8 mouse cellular contexts compared by ENCODE assay signal in genomic region chr1:23762782-23763630, GRCm38 (mm10). TPM values are rescaled to one million over a fixed set of nuclear protein-coding genes. Genes with fewer than 3 reads are reported as not detected.
DNase-seq lines count a peak whose midpoint lies in the region; ATAC-seq lines count a peak whose summit lies in the region.

No protein-coding gene starts in this region.

- peak; percentile 95 for ATAC-seq in intestine, embryonic 15.5 days

- peaks cover 44% of the 10 kb centered on the region for H3K27me3 ChIP-seq in intestine, embryonic 15.5 days (replicated peaks)

- peak overlapping the region; percentile 30; the same call in 1 of the 2 replicates for H3K9ac ChIP-seq in intestine, embryonic 15.5 days

- peak overlapping the region; percentile 99 for H3K4me2 ChIP-seq in intestine, embryonic 15.5 days (replicated peaks)

- peaks cover 13% of the 10 kb centered on the region for H3K4me1 ChIP-seq in intestine, embryonic 15.5 days (replicated peaks)

- 1% methylated on average over 65 of the region's 65 CpGs for whole genome bisulfite sequencing in intestine, embryonic 15.5 days

- no peaks in the 10 kb centered on the region for H3K36me3 ChIP-seq in intestine, embryonic 15.5 days

- H3K27ac ChIP-seq in intestine, embryonic 15.5 days, result no peak overlapping the region

- H3K9me3 ChIP-seq in intestine, embryonic 15.5 days, result no peaks in the 10 kb centered on the region

- peak overlapping the region; percentile 56 for H3K4me3 ChIP-seq in intestine, embryonic 15.5 days (replicated peaks)

- DNase-seq in adrenal gland, adult 8-10 months, result peak; percentile 60
- peak; percentile 91 for DNase-seq in embryo, embryonic 11.5 days (ENCODE audit: low read depth, low spot score)
- DNase-seq in gastrocnemius, postnatal 36 days, result peak; percentile 71 to 78
- peak; percentile 96 to 97 for DNase-seq in left cerebral cortex, postnatal 14 days (ENCODE audit: low spot score in 2 of 2)
- peak; percentile 96 for DNase-seq in mesoderm, embryonic 11.5 days (ENCODE audit: low read depth, low spot score)
- DNase-seq in right cerebral cortex, postnatal 4 days, result peak; percentile 99
- peak; percentile 79 for DNase-seq in yolk sac, embryonic 10.5 days (ENCODE audit: low spot score)

- intact Hi-C loops in gastrocnemius, postnatal 36 days (cut with DNase I), result no loop called here
- intact Hi-C loops in left cerebral cortex, postnatal 14 days (cut with DNase I), result loop anchor here (2.0 to 5.0 kb wide), 3 partner anchors 30 to 484 kb away; no protein-coding TSS in a partner anchor

RNA-seq across cellular contexts. Expression of gene B3gat2, which starts 1.5 kb away (rescaled TPM):
- total RNA-seq in adrenal gland, adult 8-10 months (2022), result not detected
- total RNA-seq in gastrocnemius, postnatal 36 days (2021), result not detected
- polyA plus RNA-seq in intestine, embryonic 15.5 days (2015; fragmentation: Nextera tagmentation; extraction: Ambion mirVana), result 0.23 and 0.42 TPM in 2 replicates
- total RNA-seq in left cerebral cortex, postnatal 14 days (2021), result 10 to 100 TPM; 11.5 to 12.0 TPM

Comparison
In these comparisons a context has a peak if more than half of its experiments do, and no peak if none do; other contexts are left out.
1. RNA of gene B3gat2, which starts 1.5 kb away (total RNA-seq): 11.5 to 12.0 TPM in left cerebral cortex, postnatal 14 days; not detected in adrenal gland, adult 8-10 months and not detected in gastrocnemius, postnatal 36 days; every median in the first group is over 10 times any median in the second.
2. Peak in every context shown above with its lines, with median percentiles within 50 percentile points of each other: DNase-seq.